Mouse (Mus musculus): Measurements from ENCODE around the gene Csn1s1.

The Csn1s1 gene

DNA sequence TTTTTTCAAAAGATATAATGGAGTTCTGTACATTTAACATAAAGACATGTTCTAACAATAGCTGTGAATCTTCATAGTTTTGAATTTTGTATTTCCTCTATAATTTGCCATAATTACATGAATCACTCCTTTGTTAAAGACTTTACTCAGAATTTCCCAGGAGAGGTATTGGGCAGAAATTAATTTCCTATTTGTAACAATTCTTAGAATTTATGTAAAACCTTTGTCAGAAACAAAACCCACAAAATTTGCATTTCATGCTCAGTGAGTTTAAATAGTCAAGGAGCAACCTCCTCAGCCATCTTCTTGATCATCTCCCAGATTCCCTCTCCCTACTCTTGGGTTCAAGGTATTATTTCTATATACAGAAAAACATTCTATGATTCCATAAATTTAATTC lies at the start of gene Csn1s1:
Gene Csn1s1, plus strand, starts transcription at position 301 of the 400 bp plus-strand sequence.
- DNase-seq (ENCODE audit: low spot score in 2 of 2): no peak

DNA sequence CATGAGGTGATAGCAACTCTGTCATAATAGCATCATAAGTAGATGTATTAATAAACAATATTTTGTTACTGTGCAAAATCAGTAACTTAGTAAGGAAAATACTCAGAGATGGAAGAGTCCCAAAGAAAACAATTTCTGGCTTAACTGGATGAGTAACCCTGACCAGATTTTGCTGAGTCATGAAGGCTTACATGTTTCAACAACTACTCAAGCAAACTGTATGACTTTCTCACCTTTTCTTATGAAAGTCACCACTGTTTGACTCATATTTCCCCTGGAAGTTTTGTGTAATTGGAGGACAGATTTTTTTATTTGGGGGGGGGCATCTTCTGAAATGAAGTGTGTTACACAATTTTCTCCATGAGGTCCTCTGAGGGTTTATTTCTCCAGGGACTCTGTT lies 43.3 kb upstream of the Csn1s1 start:
- DNase-seq (ENCODE audit: low spot score in 2 of 2): no peak

DNA sequence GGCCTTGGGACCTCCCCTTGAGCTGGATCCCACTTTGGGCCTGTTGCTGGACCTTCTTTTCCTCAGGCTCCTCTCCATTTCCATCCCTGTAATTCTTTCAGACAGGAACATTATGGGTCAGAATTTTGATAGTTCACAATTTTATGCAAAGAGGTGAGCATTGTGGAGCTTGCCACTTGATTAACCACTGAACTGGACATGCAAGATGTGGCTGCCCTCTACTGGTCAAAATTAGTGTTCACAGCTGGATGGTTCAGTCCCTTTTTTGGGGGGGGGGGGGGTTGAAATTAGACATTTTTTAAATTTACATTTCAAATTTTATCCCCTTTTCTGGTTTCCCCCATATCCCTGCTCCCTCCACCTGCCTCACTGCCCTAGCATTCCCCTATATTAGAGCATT lies 23.2 kb upstream of the Csn1s1 start:
- no peak for DNase-seq (ENCODE audit: low spot score in 2 of 2)

DNA sequence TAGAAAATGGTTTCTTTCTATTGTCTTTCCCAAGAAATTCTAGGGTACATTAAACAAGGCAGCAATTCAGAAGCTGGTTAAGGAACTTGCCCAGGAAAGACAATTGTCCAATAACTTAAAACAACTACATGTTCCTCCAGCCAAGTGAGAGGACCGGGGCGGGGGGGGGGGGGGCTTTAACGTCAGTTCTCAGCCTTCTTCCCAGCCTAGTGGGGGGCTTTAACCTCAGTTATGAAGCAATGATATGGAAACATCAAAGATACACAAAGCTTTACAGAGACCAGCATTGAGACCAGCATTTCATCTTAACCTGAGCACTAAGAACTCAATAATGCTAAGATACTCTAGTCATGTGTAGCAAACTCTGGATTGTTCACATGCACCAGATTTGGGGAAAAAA lies 33.5 kb downstream of the Csn1s1 start, which contains the start of gene Csn2:
Gene Csn2, minus strand, starts transcription at position 101 of the 400 bp plus-strand sequence.
- no peak for DNase-seq (ENCODE audit: low spot score in 2 of 2)

DNA sequence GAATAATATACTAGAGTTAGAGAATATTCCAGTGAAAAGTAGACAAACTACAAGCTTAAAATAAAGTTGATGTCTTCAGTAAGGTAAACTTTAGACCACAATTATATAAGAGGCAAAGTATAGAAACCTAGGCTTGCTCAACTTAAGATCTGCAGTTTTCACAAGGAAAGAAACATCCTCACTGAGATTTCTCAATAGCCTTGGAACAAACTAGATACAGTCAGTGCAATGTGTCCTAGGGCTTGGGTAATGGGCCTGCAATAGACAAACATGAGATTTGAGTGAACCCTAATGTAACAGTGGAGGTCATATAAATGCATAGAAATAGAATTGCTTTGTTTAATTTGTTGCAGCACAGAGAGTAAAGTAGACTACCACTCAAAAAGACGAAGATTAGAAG lies 39.9 kb downstream of the Csn1s1 start:
- DNase-seq (ENCODE audit: low spot score in 2 of 2): no peak

Measured in thymus, postnatal 10 days (tissue).